Mouse (Mus musculus) effector memory CD4-positive, alpha-beta T cell, adult 5 months (primary cell): ENCODE data around the gene Cc2d1a. TPM values are rescaled to one million over a fixed set of nuclear protein-coding genes. Genes with fewer than 3 reads are reported as not detected.

ENCODE experiments used
- polyA plus RNA-seq: library from polyadenylated mRNA; unstranded; fragments of 100-300 nt; shearing (Covaris generic); gene quantifications from one replicate; pipeline ENCODE4 v1.2.1, GENCODE M21; 2017

Gene Cc2d1a
- polyA plus RNA-seq = 43.2 TPM

GRCm38 (mm10) chr8:84147769-84148530 is at the start of gene Cc2d1a, which contains the start of gene 4930432K21Rik:
TSS of gene Cc2d1a (minus strand) at chr8:84147936.
TSS of gene 4930432K21Rik (plus strand) at chr8:84148025.

GRCm38 (mm10) chr8:84185117-84185516 is 37.4 kb upstream of the Cc2d1a start, which contains the start of gene Nanos3:
TSS of gene Nanos3 (minus strand) at chr8:84185217.

GRCm38 (mm10) chr8:84125656-84126055 is 22.1 kb downstream of the Cc2d1a start, which contains the start of gene Podnl1:
TSS of gene Podnl1 (plus strand) at chr8:84125989.

GRCm38 (mm10) chr8:84104697-84105609 is 42.8 kb downstream of the Cc2d1a start, which contains the start of gene Dcaf15:
TSS of gene Dcaf15 (minus strand) at chr8:84104768.

Other genes starting within 250 kb of the Cc2d1a start
- gene Adgrl1, start 247.8 kb downstream of the Cc2d1a start, polyA plus RNA-seq = 7.7 TPM
- 0.62 TPM for gene Gm10644, start 192.7 kb downstream of the Cc2d1a start, polyA plus RNA-seq
- gene Asf1b, start 192.4 kb downstream of the Cc2d1a start, polyA plus RNA-seq = 7.1 TPM
- 36.3 TPM for gene Prkaca, start 174.9 kb downstream of the Cc2d1a start, polyA plus RNA-seq
- 6.2 TPM for gene Samd1, start 150.3 kb downstream of the Cc2d1a start, polyA plus RNA-seq
- not detected for gene 1700067K01Rik, start 146.4 kb downstream of the Cc2d1a start, polyA plus RNA-seq
- 1.6 TPM for gene 2210011C24Rik, start 135.8 kb downstream of the Cc2d1a start, polyA plus RNA-seq
- 7.7 TPM for gene Palm3, start 126.5 kb downstream of the Cc2d1a start, polyA plus RNA-seq
- gene Il27ra, start 105.3 kb downstream of the Cc2d1a start, polyA plus RNA-seq = 221 TPM
- gene Rln3, start 102.9 kb downstream of the Cc2d1a start, polyA plus RNA-seq = 1.6 TPM
- 1.7 TPM for gene Gm10643, start 82.8 kb downstream of the Cc2d1a start, polyA plus RNA-seq
- 34.0 TPM for gene Rfx1, start 81.1 kb downstream of the Cc2d1a start, polyA plus RNA-seq
- gene Dcaf15, start 43.2 kb downstream of the Cc2d1a start, polyA plus RNA-seq = 31.7 TPM
- gene Podnl1, start 21.9 kb downstream of the Cc2d1a start, polyA plus RNA-seq = 30.8 TPM
- 0.56 TPM for gene 4930432K21Rik, start 89 bp upstream of the Cc2d1a start, polyA plus RNA-seq
- not detected for gene Nanos3, start 37.3 kb upstream of the Cc2d1a start, polyA plus RNA-seq
- 53.2 TPM for gene Zswim4, start 89.1 kb upstream of the Cc2d1a start, polyA plus RNA-seq
- gene D8Ertd738e, start 101.8 kb upstream of the Cc2d1a start, polyA plus RNA-seq = 577 TPM
- gene Mri1, start 109.4 kb upstream of the Cc2d1a start, polyA plus RNA-seq = 117 TPM
- 19.3 TPM for gene Ccdc130, start 122.4 kb upstream of the Cc2d1a start, polyA plus RNA-seq
- gene Cacna1a, start 240.5 kb upstream of the Cc2d1a start, polyA plus RNA-seq = 7.6 TPM